22 mouse cellular contexts compared by ENCODE assay signal in genomic region chr5:113959039-113959438, GRCm38 (mm10). TPM values are rescaled to one million over a fixed set of nuclear protein-coding genes. Genes with fewer than 3 reads are reported as not detected.
DNase-seq lines count a peak whose midpoint lies in the region; ATAC-seq lines count a peak whose summit lies in the region.
"Had no signal": no experiment of that assay in that cellular context is flagged by ENCODE, and none has a peak within 500 bp of the region (broad histone marks: within the 10 kb centered on the region; RNA-seq: fewer than 3 reads in every experiment).

No protein-coding gene starts in this region.

- peaks cover 31% of the 10 kb centered on the region for H3K36me3 ChIP-seq in forebrain, embryonic 12.5 days (replicated peaks)
- peaks cover 41% of the 10 kb centered on the region for H3K36me3 ChIP-seq in forebrain, embryonic 14.5 days (ENCODE audit: control insufficient read depth, insufficient read depth, low read length)
- H3K36me3 ChIP-seq in lung, embryonic 15.5 days: peaks cover 37% of the 10 kb centered on the region
- H3K36me3 ChIP-seq in limb, embryonic 12.5 days: peaks cover 59% of the 10 kb centered on the region

- peaks cover 5% of the 10 kb centered on the region for H3K4me1 ChIP-seq in forebrain, embryonic 12.5 days
- no peaks in the 10 kb centered on the region for H3K4me1 ChIP-seq in forebrain, embryonic 14.5 days (ENCODE audit: control insufficient read depth, insufficient read depth, low read length)
- H3K4me1 ChIP-seq in lung, embryonic 15.5 days: peaks cover 26% of the 10 kb centered on the region
- H3K4me1 ChIP-seq in limb, embryonic 12.5 days (replicated peaks): peaks cover 17% of the 10 kb centered on the region

- 7% methylated on average over 6 of the region's 6 CpGs for WGBS in forebrain, embryonic 12.5 days
- 13% methylated on average over 6 of the region's 6 CpGs for WGBS in forebrain, embryonic 14.5 days
- WGBS in lung, embryonic 15.5 days: 11% methylated on average over 6 of the region's 6 CpGs
- WGBS in limb, embryonic 12.5 days: under 1% methylated on average over 6 of the region's 6 CpGs

- peak overlapping the region; percentile 8; the same call in 1 of the 2 replicates for H3K9ac ChIP-seq in forebrain, embryonic 12.5 days
- H3K9ac ChIP-seq in forebrain, embryonic 14.5 days (ENCODE audit: low read length): no peak overlapping the region
- no peak overlapping the region for H3K9ac ChIP-seq in lung, embryonic 15.5 days
- no peak overlapping the region for H3K9ac ChIP-seq in limb, embryonic 12.5 days (replicated peaks)
- H3K9ac ChIP-seq: neural tube, embryonic 13.5 days had no signal

- H3K27ac ChIP-seq in forebrain, embryonic 12.5 days: no peak overlapping the region
- H3K27ac ChIP-seq in forebrain, embryonic 14.5 days (ENCODE audit: low read depth, low read length): no peak overlapping the region
- peak overlapping the region; percentile 69 for H3K27ac ChIP-seq in lung, embryonic 15.5 days
- 0 out of 2 replicates have a peak overlapping the region, but pooled peaks have one; percentile 18 for H3K27ac ChIP-seq in limb, embryonic 12.5 days
- H3K27ac ChIP-seq: midbrain, embryonic 10.5 days; neural tube, embryonic 13.5 days had no signal

- DNase-seq in forebrain, embryonic 14.5 days (ENCODE audit: low spot score): no peak
- DNase-seq in lung, postnatal 36 days: no peak
- peak; percentile 40 for DNase-seq in embryo, embryonic 9.5 days (ENCODE audit: extremely low spot score)
- no peak for DNase-seq in cerebellum, postnatal 10 days
- DNase-seq in frontal cortex, postnatal 14 days (ENCODE audit: low spot score in 2 of 2): no peak
- DNase-seq: adrenal gland, postnatal 36 days; cerebellum, adult 9-10 months; heart, postnatal 4 days; kidney, adult 8-10 months; kidney, postnatal 36 days; lung, postnatal 14 days; right cerebral cortex, postnatal 14 days; thymus, postnatal 14 days had no signal

- no peaks in the 10 kb centered on the region for H3K27me3 ChIP-seq in forebrain, embryonic 12.5 days
- no peaks in the 10 kb centered on the region for H3K27me3 ChIP-seq in forebrain, embryonic 14.5 days (replicated peaks; ENCODE audit: control insufficient read depth, insufficient read depth, low read length)
- no peaks in the 10 kb centered on the region for H3K27me3 ChIP-seq in lung, embryonic 15.5 days
- H3K27me3 ChIP-seq in limb, embryonic 12.5 days: no peaks in the 10 kb centered on the region
- H3K27me3 ChIP-seq: CH12.LX; neural tube, embryonic 13.5 days had no signal

- no peak for ATAC-seq in forebrain, embryonic 12.5 days (ENCODE audit: low FRiP score)
- no peak for ATAC-seq in forebrain, embryonic 14.5 days
- ATAC-seq in lung, embryonic 15.5 days (ENCODE audit: borderline replicate concordance, extremely low read depth, low FRiP score, low TSS enrichment): no peak
- ATAC-seq in limb, embryonic 12.5 days (ENCODE audit: insufficient number of reproducible peaks, insufficient read depth, low FRiP score, low TSS enrichment, low read depth): no peak
- ATAC-seq: activated CD4-positive, CD25-positive, alpha-beta regulatory T cell, adult 4 months had no signal

- H3K4me2 ChIP-seq in forebrain, embryonic 12.5 days: no peak overlapping the region
- no peak overlapping the region for H3K4me2 ChIP-seq in forebrain, embryonic 14.5 days (ENCODE audit: low read length)
- no peak overlapping the region for H3K4me2 ChIP-seq in lung, embryonic 15.5 days
- no peak overlapping the region; the same call in 1 of the 2 replicates for H3K4me2 ChIP-seq in limb, embryonic 12.5 days
- H3K4me2 ChIP-seq: neural tube, embryonic 13.5 days had no signal

- no peak overlapping the region for H3K4me3 ChIP-seq in forebrain, embryonic 12.5 days (replicated peaks)
- H3K4me3 ChIP-seq in forebrain, embryonic 14.5 days (ENCODE audit: low read depth, low read length): no peak overlapping the region
- H3K4me3 ChIP-seq in lung, embryonic 15.5 days: no peak overlapping the region
- no peak overlapping the region for H3K4me3 ChIP-seq in limb, embryonic 12.5 days (replicated peaks)
- H3K4me3 ChIP-seq: midbrain, embryonic 10.5 days; neural tube, embryonic 13.5 days had no signal

- no peaks in the 10 kb centered on the region for H3K9me3 ChIP-seq in forebrain, embryonic 12.5 days
- H3K9me3 ChIP-seq in forebrain, embryonic 14.5 days (replicated peaks; ENCODE audit: control insufficient read depth, low read length): no peaks in the 10 kb centered on the region
- no peaks in the 10 kb centered on the region for H3K9me3 ChIP-seq in lung, embryonic 15.5 days
- no peaks in the 10 kb centered on the region for H3K9me3 ChIP-seq in limb, embryonic 12.5 days
- H3K9me3 ChIP-seq: midbrain, embryonic 10.5 days; neural tube, embryonic 13.5 days had no signal

RNA-seq across cellular contexts. Expression of gene Ssh1, which starts 34.7 kb away (rescaled TPM):
- polyA plus RNA-seq in forebrain, embryonic 12.5 days (2016; fragmentation: Nextera tagmentation; extraction: Ambion mirVana): 19.0 and 19.9 TPM in 2 replicates
- polyA plus RNA-seq in forebrain, embryonic 14.5 days (2014; fragmentation: Nextera tagmentation; extraction: Ambion mirVana): 16.0 and 16.6 TPM in 2 replicates
- polyA plus RNA-seq in lung, embryonic 15.5 days (2015; fragmentation: Nextera tagmentation; extraction: Ambion mirVana): 15.7 and 16.6 TPM in 2 replicates
- polyA plus RNA-seq in limb, embryonic 12.5 days (2016; fragmentation: Nextera tagmentation; extraction: Ambion mirVana): 16.6 and 17.3 TPM in 2 replicates

RNA-seq across cellular contexts. Expression of gene Dao, which starts 44.5 kb away (rescaled TPM):
- not detected in 2 replicates for polyA plus RNA-seq in forebrain, embryonic 12.5 days (2016; fragmentation: Nextera tagmentation; extraction: Ambion mirVana)
- polyA plus RNA-seq in forebrain, embryonic 14.5 days (2014; fragmentation: Nextera tagmentation; extraction: Ambion mirVana): not detected in 2 replicates
- not detected in 2 replicates for polyA plus RNA-seq in lung, embryonic 15.5 days (2015; fragmentation: Nextera tagmentation; extraction: Ambion mirVana)
- not detected in 2 replicates for polyA plus RNA-seq in limb, embryonic 12.5 days (2016; fragmentation: Nextera tagmentation; extraction: Ambion mirVana)
- polyA plus RNA-seq: heart, embryonic 14.5 days; liver, adult 2 months; midbrain, embryonic 10.5 days; neural tube, embryonic 13.5 days had no signal

RNA-seq across cellular contexts. Expression of gene Coro1c, which starts 50.5 kb away (rescaled TPM):
- polyA plus RNA-seq in forebrain, embryonic 12.5 days (2016; fragmentation: Nextera tagmentation; extraction: Ambion mirVana): 256 and 277 TPM in 2 replicates
- polyA plus RNA-seq in forebrain, embryonic 14.5 days (2014; fragmentation: Nextera tagmentation; extraction: Ambion mirVana): 169 and 193 TPM in 2 replicates
- polyA plus RNA-seq in lung, embryonic 15.5 days (2015; fragmentation: Nextera tagmentation; extraction: Ambion mirVana): 143 and 144 TPM in 2 replicates
- polyA plus RNA-seq in limb, embryonic 12.5 days (2016; fragmentation: Nextera tagmentation; extraction: Ambion mirVana): 91.1 and 99.4 TPM in 2 replicates

Comparison
In these comparisons a context has a peak if more than half of its experiments do, and no peak if none do; other contexts are left out.
1. H3K27ac ChIP-seq: peak in lung, embryonic 15.5 days (single experiment) and limb, embryonic 12.5 days (single experiment); none in forebrain, embryonic 12.5 days (single experiment) and forebrain, embryonic 14.5 days (single experiment).